Mouse (Mus musculus) T-cell, adult 2 months (primary cell): ENCODE data around the gene Hoxb13.
A peak's percentile ranks its signal among the peaks of the same experiment; 100 is the strongest.

Source experiments
- DNase-seq: peaks from one replicate; pipeline ENCODE4 v3.0.0; 2022; ENCODE audit warnings: low spot score

Gene Hoxb13

DNA sequence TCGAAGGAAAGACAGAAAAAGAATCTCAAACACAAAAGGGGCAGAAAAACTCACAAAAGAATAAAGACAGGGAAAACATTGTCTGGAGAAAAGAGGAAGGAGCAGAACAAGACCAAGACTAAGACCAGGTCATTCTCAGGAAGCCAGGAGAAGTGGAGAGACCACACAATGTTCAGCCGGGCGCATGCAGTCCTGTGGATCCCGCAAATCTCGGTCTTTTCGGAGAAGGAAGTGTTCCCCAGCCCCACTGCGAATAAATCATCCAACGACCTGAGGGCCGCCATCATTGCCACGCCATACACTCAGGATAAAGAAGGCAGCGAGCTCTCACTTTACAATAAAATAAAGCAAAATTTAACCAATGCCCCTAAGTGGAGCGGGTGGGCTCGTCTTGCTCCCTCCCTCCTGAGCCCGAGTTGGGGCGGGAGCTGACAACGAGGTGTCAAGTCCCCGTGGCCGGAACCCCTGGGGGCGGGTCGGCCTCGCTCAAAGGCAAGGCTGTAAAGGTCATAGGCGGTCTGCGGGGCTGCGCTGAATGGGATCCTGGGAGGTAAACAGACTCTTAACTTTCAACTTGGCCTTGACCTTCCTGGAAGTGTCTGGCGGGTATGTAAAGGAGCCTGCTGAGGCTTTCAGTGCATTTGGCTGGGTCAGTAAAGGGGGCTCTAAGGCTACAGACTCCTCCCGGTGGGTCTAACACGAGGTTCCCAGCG lies 4.2 kb upstream of the Hoxb13 start:
- no peak for DNase-seq

DNA sequence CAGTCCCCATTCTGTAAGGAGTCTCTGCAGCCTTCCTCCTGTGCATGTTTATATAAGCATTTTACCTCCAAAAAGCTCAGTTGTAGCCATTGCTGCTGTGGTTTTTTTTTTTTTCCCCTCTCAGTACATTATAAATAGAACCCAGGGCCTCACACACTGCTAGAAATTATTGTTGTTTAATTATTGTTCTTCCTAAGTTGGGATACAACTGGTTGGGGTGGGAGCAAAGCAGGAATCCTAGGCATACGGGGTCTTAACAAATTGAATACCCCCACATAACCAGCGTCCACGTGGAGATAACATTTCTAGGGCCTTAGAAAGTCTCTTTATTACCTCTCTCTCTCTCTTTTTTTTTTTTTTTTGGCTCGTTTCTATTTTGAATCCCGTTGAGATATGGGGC lies 3.0 kb upstream of the Hoxb13 start:
- DNase-seq: no peak

DNA sequence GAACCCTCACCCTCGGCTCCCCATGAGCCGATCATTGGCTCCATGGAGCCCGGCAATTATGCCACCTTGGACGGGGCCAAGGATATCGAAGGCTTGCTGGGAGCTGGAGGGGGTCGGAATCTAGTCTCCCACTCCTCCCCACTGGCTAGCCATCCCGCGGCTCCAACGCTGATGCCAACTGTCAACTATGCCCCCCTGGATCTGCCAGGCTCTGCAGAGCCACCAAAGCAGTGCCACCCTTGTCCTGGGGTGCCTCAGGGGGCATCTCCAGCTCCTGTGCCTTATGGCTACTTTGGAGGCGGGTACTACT lies 240 bp downstream of the Hoxb13 start:
- DNase-seq: no peak

DNA sequence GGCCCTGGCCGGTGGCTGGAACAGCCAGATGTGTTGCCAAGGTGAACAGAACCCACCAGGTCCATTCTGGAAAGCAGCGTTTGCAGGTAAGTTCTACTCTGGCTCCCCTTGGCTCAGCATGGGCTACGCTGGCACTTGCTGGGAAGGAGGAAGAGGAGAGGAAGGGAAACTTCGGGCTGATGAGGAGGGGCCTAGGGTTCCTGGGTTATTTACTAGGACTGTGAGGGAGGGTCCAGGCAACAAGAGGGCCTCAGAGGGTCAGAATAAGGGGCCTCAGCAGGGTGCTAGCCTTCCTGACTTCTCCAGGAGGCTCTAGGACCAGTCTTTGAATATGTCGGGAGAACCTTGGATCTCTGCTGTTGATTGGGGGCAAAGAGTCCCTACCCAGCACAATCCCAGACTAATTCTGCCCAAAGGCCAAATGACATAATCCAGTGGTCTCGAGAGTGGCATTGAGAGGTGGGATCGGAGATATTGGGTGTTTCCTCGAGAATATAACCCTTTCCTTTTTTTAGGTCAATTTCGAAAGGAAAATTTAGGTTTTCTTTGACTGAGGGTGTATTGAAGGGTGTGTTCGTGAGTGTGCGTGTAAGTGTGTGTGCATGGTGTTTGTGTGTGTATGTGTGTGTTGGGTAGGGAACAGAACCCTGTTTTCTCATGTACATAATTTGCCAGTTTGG lies 985 bp downstream of the Hoxb13 start:
- no peak for DNase-seq

DNA sequence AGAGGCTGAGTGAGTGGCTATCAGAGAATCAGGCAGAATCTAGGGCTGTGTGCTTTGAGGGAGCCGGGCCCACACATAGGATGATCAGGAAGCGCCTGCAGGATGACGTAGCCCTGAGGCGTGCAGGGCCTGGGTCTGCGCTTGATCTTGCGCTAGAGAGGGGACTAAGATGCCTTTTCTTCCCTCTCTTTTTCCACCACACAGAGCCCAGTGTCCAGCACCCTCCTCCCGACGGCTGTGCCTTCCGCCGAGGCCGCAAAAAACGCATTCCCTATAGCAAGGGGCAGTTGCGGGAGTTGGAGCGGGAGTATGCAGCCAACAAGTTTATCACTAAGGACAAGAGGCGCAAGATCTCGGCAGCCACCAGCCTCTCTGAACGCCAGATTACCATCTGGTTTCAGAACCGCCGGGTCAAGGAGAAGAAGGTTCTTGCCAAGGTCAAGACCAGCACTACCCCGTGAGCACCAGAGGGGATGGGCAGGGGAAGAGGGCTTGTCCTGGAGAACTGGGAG lies 1.7 kb downstream of the Hoxb13 start:
- no peak for DNase-seq

DNA sequence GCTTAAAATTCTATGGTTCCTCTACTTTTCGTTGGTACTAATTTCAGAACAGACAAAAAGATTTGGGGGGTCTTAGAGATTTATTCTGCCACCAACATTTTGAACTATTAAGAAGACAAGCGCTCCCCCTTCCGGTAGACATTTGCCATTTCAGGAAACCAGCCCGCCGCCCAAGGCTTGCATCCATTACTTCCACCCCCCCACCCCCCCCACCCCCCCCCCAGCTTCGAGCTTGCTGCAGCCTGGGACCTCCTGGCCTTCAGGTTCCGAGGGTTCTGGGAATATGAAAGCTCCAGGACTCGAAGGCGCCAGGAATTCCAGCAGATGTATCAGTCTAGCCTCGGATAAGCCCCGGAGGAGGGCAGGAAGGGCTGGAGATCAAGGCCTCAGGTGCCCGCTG lies 4.5 kb downstream of the Hoxb13 start:
- DNase-seq: peak; percentile 33

DNA sequence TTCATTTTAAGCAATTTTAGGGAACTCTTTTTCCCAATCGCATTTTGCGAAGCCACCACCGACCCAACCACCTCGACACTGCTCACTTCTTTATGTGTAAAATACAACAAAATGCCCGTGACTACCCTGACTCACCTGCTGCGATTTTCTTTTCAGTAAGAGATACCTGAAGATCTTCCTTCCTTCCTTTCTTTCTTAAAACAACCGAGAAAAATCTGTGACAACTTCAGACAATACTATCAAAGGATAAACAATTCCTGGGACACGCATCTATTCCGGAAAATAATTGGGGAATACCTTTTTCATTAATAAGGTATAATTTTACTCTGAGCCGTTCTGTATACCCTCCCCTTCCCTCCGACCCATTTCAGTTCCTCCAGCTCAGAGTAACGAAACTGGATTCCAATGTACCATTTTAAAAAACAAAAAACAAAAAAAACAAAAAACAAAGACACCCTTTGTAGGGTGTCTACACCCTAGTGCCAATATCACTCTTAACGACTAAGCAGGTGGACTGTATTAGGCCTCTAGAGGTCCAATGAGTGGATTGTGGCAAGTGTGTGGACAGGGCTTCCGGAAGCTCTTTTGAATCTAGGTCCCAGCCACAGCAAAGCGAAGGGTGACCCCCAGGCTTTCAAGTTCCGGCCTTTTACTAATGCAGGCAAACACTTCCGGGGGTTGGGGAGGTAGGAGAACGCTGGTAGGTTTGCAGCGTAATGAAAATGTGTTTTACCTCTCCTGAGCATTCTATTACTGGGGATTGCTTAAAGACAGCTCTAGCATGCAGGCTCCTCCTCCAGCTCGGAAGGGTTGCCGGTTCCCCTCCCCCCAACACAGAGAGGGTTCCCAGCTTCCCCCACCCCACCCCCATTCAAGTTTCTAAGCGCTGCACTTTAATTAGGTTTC lies 5.3 kb downstream of the Hoxb13 start:
- no peak for DNase-seq

DNA sequence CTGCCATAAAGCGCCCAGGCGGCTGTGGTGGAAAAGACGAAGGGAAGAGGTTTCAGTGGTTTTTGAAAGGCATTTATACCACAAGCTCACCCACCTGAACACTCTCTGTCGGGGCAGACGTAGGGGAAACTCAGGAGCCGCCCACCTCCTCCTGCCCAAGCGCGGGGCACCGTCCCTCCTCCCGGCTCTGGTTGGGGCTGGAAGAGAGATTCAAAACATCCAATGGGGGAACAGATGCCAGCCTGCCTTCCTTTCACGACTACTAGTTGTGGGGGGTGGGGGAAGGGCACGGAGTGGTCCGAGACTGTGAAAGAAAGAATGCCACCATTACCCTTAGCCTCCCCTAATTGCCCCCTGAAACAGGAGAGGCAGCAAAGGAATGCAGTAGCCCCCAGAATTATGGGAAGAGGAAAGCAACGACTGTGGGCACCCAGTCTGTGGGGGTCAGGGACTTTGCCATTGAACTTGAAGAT lies 6.1 kb downstream of the Hoxb13 start:
- DNase-seq: no peak

DNA sequence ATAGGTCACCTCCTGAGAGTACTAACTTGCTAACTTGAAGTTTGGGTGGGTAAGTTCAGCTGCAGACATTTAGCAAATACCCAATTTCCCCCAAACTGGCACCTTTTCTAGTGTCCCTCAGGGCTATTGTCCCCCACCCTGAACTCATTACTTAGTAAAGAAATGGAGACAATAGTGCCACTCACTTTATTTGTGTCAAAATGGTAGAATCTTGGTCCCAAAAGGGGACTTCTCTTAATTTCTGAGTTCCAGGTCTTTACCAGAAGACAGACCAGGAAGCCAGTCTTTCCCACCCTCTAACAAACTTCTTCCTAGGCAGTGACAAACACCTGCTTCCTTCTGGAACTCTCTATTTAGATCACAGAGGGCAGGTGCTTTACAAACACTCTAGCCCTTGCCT lies 7.6 kb downstream of the Hoxb13 start:
- no peak for DNase-seq

DNA sequence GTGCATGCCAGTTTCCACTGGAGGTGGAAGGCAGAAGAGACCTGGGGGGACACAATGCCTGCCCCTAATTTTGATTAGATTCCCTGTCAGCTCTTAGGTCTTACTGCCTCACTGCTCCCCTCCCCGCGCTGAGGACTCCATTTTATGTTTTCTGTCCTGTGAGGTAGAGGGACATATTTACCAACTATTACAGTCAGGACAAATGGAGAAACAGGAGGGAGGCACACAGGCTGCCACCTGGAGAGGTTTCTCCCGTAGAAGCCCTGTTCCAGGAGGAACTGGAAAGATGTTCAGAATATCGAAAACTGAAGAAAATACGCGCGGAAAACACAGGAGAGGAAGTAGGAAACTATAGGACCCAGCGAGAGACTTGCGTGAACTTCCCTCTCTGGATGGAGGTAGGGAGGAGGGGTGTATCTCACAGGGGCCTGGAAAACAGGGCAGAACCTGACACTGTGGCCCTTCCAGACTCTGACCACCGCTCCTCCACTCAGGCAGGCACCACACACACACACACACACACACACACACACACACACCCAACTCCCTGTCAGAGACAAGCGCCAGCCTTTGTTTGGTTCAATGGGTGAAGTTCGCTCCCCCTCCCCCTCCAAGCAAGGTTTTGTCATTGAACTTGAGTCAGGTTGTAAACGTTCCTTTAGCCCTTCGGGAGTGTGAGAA lies 8.4 kb downstream of the Hoxb13 start:
- no peak for DNase-seq

DNA sequence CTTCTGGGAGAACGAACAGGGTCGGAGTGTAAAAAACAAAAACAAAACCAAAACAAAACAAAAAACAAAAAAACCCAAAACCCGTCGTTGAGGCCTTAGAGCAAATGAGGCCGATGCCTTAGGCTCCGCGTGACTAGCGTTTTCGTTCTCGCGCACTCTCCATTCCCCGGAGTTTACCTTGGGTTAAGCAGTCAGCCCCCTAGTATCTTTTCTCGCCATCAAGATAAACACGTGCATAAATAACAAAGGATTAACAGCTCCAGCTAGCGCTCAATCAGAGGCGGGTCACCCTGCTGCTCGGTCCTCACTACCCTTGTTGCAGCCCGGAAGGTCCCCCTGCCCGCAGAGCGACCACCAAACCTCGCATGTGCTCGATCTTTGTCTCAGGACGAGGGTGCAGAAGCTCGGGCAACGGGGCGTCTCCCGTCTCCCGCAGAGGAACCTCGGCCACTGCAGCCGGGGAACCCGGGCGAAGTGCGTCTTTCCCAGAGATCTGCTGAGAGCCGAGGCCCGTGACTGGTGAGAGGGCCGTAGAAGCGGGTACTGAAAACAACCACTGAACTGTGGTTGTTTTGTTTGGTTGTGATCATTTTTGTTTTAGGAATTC lies 9.2 kb downstream of the Hoxb13 start:
- no peak for DNase-seq

DNA sequence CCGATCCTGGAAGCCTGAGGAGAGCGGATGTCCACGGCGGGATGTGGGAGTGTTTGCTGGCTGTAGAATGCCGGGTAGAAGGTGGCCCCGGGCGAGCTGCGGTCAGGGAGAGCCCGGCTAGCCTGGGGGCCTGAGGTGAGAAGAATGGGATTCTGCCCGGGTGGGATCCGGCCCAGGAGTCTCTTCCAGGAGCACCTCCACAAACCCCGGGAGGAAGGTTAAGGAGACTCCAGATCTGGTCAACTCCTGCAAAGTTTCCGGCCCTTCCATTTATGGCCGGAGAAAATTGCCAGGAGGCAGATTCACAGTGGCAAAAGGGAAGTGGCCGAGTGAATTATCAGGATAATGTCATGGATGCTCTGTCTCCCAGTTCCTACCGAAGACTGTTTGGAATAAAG lies 9.7 kb downstream of the Hoxb13 start:
- no peak for DNase-seq

DNA sequence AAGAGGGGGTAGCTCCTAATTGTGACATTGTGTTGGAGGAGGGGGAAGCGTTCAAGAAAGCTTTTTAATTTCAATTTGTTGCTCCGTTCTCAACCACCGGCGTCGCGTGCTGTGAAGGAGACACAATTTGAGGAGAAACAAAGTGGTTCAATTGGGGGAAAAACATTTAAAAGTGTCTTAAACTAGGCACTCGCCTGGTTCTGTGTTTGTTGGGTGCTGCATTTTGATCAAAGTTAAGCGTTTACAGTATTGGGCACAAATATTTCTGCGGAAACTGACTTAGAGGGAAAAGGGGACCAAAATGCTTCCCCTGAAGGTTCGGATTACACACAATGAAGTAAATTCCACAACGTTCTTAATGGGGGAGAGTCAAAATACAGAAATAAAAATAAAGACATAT lies 10.2 kb downstream of the Hoxb13 start:
- DNase-seq: no peak

DNA sequence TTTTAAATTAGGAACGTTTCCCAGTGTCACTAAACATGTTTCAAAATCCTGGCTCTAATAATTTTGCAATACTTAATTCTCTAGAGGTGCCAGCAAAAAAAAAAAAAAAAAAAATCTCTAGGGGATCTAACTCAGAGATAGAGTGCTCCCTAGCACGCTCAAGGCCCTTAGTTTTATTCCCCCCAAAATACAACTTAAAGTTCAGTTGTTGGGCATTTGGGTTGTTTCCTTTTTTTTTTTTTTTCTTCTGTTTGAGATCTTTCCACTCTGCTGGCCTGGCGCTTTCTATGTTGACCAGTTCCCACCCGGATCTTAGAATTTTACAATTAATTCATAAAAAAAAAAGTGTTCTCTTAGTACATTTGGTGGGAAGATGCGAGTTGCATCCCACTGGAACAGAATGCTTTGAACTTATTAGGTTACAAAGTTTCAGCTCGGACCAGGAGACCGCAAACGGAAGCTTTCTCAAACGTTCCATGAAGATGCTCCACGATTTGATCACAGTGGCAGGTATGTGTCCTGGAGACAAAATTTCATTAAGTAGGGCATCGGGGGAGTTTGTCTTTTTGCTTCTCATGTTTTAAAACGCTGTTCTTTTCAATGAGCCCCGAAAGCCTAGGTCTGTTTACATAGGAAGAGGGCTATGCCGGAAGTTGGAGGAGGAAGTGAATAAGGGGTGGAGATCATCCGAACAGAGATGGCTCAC lies 11.5 kb downstream of the Hoxb13 start:
- DNase-seq: no peak

DNA sequence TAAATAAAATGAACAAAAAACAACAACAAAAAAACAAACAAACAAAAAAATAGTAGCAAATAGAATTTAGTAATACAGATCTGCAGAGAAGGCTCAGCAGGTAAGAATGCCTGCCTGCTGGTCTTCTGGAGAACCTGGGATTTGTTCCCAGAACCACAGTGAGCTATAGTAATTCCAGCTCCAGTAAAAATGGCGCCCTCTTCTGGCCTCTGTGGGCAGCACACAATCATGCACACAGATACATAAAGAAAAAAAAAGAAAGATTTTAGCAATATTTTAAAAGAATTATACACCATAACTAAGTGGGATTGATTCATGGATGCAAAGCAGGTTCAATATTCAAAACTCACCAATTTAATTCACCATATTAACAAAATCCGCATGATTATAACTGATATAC lies 29.7 kb downstream of the Hoxb13 start:
- no peak for DNase-seq

DNA sequence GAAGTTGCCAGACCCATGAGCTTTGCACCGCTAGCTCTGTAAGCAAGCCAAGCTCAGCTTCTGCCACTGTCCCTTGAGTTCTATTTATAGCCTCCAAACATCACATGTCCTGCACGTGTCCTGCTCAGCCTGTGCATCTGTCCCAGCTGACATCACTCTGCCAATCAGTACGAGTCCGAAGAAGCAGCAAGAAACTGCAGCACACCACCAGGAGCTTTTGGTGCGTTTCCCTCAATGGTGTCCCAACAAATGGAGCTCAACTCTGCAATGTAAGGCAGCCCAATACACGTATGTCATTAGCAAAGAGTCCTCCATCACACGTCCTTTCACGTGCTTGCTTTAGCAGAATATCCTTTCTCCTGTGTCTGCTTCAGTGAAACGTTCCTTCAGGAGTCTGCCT lies 33.6 kb downstream of the Hoxb13 start:
- DNase-seq: no peak

DNA sequence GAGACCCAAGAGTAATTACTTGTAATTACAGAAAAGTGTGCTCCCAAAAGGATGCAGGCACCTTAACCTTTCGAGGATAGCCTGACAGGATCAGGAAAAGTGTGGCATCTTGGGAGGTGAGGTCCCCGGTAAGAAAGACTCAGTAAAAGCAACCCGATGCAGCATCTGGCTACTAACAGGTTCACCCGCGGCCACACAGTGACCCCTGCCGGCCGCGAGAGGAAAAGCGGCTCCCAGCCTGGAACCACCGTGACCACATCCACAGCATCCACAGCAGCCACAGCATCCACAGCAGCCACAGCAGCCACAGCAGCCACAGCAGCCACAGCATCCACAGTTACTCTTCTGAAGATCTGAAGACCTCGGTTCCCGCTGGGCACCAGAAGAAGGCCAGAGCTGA lies 40.8 kb downstream of the Hoxb13 start:
- DNase-seq: peak; percentile 61

DNA sequence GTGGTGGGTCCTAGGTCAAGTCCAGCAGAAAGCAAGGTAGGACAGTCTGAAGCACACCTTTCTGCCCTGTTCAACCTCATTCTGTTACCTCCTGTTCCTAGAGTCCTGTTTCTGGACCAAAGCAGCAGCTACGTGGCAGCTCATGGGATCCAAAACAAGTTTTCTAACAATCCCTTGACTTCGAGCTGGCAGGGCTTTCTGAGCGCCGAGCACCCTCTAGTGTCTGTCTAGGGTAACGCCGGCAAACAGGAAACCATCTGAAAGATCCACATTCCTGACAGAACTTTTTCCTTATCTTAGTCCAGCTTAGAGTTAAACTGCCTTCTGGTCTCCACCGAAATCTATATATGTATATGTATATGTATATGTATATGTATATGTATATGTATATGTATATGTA lies 46.1 kb downstream of the Hoxb13 start:
- DNase-seq: peak; percentile 18
